Mouse (Mus musculus) frontal cortex, postnatal 25 days (tissue): Measurements from ENCODE around the gene Camta1.

ENCODE experiments used
- DNase-seq, 2 experiments: peaks; one replicate each; pipeline ENCODE4 v3.0.0; 2022; ENCODE audit warnings: low spot score in 2 of 2

Gene Camta1

DNA sequence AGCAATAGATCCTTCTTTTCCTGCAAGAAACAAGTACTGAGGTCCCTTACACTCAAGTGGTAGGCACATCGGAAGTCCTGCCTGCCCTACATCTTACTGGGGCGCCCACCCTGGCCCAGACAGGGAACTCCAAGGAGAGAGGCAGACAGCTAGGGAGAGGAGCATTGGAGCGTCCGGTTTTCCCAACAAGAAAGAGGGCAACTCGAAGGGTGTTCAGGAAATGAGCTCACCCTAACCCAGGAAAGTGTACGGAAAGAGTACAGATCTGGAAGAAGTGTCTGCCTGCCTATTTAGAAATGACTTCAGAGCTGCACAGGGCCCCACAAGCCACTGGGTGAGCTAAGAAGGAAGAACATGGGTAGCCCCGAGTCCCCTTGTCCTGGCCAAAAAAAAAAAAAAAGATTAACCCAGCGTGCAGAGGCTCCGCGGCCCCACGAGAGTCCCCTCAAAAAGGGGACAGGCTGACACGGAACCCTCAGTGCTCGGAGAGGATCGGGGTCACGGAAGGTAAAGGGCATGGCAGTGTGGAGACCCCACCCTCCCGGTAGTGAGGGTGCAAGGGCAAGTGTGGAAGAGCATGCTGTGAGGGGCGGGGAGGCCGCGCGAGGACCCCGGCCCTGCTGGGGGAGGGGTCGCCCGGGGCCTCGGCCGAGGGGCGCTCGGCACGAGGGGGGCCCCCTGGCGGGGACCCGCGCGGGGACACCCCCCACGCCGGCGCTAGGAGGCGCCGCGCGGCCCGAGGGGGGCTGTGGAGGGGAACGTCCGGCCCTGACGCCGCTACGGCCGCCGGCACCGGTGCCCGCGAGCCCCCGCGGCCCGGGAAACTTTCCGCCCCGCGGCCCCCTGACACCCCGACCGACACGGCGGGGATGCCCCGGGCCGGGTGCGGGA is 990 bp downstream of the Camta1 start:
- DNase-seq: peak in 1 of 2 experiments; percentile 12

DNA sequence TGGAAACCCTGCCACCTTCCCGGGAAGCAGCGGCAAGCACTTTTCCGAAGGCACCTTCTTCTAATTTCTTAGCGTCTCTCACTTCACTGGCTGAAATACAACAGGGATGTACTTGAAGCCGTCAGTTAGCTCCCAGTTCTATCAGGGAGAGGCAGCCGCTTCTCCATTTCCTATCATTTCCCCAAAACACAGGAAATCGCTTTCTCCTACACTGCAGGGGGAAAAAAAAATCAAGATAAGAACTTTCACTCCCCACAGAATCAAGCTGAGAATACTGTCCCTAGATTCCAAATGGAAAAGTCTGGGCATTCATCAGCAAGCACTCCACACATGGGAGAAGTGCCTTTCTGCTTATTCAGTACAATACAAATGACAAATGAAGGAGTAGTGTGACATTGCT is 2.4 kb downstream of the Camta1 start:
- no peak for DNase-seq

DNA sequence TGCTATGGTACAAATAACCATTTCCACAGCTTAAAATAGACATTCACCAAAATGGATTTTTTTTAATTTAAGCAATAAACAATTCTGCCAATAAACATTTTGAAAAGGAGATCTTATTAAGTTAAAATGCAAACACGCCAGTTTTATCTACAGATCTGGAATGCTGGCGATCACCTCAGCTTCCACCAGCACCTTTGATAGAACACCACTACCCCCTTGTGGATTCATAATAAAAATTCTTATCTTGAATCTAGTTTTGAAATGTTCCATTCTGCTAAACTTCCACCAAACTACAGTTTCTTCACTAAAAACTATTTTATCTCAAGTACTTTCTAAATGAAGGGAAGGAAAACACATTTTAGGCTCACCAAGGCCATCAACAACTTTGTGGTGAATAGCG is 7.7 kb downstream of the Camta1 start:
- DNase-seq: no peak

DNA sequence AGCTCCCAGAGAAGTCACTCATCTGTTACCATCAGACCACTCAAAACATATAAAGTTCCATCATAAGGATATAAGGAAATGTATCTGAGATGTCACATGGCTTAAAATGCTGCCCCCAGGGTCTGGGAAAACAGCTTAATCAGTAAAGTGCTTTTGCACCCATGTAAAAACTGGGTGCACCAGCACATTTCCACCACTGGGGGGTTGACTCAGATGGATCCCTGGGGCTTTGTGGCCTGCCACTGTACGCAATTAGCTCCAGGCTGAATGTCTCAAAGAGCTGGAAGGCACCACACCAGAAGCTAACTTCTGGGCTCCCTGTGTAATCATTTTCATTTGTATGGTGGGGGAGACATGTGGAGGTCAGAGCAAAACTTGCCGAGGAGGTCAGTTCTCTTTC is 10.5 kb downstream of the Camta1 start:
- DNase-seq: no peak

DNA sequence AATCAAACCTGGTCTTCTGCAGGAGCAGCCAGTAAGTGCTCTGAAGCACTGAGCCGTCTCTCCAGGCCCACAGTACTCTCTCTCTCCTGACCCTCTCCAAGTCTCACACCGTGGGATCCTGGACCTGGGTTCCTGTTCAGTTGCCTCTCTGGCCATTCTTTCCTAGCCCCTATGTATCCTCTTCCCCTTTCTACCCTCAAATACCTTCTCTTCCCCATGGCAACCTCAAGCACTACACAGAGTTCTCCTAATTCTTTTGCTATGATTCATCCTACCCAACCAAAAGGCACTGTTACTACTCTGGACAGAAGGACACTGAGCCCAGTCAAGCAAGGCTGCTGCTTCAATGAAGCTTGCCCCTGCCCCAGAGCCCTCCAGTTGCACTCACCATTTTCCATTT is 19.1 kb downstream of the Camta1 start:
- no peak for DNase-seq

DNA sequence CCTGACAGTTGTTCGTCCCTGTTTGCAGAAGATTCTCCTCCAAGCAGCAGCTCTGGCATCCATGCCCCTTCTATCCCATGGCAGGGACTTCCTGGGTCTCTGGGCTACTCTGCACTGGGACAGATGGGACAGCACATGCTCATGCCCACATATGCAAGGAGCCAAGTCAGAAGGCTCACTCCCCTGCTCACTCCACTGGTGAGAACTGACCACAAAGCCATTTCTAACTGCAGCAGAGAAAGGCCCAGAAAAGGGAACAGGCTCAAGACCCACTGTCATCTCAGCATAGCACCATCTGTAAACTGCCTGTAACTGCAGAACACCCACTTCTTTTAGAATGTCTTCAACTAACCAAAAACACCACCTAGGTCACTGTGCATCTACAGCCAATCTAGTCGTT is 23.2 kb downstream of the Camta1 start:
- DNase-seq: no peak

DNA sequence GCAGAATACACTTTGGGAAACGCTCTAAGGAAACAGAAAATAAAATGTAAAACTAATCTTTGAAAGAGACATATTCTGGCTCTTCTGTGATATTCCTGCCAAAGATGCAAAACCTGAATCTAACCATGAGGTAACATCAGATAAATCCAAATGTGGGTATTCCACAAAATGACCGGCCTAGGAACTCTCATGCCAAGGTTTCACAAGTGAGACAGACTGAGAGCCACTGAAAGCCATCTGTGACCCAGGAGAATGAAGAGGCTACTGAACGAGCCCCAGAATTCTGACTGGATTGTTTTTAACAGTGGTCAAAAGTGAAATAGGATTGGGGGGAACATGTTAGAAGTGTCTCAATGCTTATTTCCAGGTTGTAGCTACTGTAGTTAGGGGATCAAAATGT is 25.8 kb downstream of the Camta1 start:
- DNase-seq: no peak

DNA sequence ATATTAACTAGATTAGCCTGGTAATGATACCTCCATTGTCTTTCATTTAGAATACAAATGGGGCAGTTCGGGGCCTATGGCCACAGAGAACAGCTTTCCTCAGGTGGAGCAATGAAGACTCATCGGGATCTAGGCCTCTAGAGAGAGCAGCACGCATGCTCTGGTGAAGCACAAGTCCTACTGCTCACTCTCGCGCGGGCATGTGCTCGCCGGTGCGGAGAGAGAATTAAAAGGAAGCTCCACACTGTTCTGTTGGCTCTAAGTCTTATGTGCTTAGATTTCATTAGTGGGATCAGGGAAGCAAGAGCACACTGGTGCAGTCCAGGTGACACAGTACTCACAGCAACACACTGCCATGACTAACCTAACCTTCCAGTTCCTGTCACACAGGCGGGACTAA is 27.1 kb downstream of the Camta1 start:
- no peak for DNase-seq

DNA sequence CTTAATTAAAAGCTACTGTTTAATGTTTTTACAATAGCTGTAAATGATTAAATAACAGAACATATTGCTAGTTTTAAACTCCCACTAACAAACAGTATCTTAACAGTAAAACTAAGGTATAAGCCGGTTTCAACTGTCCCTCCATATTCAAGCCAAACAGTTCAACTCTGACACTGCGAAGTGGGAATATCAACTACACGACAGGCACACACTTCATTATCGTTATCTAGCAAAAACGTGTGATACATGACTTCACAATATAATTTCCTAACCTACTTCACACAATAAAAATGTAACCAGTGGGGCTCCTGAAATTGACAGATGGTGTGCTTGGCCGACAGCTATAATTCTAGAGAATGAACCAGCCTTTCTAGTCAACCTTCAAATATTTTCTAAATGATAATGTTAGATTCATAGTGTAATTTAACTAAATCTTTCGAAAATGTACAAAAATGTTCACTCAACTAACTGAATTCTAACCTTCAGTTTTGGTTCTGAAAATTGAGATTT is 27.7 kb downstream of the Camta1 start:
- DNase-seq: no peak

DNA sequence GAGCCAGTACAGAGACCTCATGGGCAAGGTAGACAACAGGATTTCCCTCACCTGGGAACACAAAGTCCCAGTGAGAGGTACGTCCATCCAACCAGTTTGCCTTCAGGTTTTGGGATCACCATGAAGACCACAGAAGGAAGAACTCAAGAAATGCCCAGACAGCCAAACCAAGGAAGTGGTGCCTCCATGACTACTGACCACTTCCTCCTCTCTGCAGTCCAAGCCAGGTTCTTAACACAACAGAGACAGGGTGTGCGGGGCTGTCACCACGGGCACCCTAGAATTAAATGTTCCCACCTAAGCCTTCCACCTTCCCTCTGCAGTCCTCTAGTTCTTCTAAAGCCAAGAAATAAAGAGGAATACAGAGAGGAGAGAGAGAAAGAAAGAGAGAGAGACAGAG is 33.8 kb downstream of the Camta1 start:
- no peak for DNase-seq

DNA sequence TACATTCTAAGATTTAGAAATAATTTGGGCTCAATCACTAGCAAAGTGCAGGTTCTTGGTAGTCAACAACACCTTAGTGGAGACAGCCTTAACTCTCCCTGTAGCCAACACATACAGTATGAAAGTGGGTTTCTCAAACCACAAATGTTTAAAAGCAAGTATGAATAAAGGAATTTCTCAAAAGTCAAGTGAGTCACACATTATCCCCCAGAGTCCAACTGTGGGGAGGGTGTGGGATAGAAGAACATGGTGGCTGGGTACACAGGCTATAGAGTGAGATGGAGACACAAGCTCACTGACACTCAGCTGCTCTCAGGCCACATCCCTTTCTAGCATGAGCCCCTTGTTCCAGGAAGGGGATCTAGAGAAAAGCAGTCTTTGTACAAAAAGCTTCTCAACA is 34.3 kb downstream of the Camta1 start:
- no peak for DNase-seq

DNA sequence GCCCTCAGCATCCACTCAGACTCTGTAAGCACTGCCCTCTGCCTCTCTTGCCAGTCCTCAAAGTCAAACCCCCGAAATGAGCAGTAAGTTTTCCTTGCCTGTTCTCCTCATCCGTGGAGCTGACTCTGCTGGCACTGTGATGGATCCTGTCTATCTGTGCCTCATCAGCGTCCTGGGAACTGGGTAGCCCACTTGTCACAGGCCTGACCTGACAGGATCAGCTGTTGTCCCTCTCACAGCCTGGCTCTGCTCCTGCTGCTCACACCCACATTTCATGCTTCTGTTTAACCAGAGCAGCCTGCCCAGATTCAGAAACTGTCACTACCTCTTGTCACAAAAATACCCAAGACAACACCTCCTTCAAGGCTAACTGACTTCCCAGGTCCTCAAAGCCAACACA is 37.7 kb downstream of the Camta1 start:
- no peak for DNase-seq

DNA sequence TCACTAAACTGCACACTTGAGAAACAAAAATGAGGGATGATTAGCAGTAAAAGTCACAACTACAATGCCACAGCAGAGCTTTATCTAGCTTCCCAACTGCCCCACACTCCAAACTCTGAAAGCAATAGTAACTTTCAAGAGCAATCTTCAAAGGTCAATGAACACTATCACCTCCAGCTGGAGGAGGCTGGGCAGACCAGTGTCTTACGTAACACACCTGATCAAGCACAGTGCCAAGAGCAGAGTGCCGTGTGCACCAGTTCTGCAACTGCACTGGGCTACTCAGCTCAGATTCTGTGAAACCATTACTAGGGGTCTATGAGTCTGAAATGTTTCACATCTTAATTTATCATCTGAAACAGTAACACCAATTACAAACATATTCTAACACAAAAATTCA is 38.7 kb downstream of the Camta1 start:
- DNase-seq: no peak

DNA sequence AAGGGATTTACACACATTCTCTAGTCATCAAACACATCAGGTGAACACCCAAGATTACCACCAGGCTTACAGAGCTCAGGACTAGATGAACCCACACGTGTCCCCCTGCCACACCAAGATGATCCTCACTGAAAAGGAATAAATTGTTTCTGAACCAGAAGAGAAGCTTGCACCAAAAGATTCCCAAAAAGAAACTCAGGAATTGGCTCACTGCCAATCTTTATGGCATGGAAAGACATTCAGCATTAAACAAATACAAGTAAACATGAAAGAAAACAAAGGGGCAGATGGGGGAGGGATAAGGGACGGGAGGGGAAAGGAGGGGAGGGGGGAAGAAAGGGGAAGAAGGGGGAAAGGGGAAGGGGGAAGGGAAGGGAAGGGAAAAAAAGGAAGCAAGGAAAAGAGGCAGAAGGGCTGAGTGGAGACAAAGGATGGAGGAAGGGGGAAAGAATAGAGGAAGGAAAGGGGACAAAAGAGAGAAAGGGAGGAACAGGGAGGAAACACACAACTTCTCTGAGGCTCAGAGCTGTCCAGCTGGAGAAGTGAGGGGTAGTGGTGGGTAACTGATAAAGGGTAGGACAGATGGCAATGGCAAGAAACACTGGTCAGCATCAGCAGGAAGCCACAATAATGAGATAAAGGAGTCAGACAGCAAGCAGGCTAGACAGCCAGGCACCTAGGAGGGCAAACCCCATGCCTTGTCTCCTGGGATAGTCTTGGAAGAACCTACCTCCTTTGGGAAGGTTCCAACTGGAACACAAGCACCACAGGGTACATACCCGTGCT is 43.5 kb downstream of the Camta1 start:
- DNase-seq: no peak

DNA sequence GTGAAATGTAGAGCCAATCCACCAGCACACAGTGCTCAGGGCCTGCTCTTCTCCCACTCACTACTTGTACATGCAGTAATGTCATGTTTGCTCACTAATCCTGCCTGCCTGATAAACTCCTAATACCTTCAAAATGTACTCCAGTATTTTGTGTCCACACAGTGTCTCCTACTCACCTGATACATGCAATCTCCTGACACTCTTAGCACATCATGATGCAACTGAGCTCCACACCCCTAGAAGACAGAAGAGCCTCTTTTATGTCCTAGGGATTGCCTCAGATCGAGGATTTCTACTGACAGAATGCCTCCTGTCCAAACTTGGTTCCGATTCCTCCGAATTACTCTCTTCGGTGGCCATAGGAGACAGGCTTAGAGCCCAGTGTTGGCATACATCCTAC is 48.0 kb downstream of the Camta1 start:
- DNase-seq: no peak

DNA sequence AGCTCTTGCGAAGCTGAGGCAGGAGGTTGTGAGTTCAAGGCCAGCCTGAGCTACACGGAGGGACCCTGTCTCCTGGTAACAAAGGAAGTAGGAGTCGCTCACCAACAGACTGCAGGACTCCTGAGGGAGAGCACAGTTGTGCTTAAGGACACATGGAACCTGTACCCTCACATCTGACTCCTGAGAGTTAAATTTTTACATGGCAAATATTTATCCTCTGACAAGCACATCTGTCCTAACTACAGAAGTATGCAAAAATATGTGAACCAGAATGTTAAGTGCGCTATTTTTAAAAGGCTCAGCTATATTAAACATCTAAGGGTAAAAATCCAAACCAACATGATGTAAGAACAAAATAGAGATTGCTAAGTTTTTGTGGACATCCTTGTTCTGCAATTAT is 56.0 kb downstream of the Camta1 start:
- no peak for DNase-seq

DNA sequence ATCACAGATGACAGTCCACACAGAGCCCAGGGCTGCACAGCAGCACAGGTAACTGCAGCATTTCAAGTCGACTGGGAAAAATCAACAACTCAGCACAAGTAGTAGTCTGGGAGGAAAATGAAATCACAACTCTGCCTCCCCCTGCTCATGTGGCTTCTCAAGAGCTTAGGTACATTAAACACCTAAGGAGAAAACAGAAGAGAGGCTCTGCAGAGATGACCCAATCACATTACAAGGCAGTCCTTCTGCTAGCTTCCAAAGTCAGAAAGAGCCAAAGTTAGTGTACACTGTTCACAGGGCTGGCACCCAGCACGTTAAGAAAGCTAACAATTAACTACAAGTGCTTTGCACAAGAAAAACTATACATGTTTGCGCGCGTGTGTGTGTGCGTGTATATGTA is 56.6 kb downstream of the Camta1 start:
- DNase-seq: no peak

DNA sequence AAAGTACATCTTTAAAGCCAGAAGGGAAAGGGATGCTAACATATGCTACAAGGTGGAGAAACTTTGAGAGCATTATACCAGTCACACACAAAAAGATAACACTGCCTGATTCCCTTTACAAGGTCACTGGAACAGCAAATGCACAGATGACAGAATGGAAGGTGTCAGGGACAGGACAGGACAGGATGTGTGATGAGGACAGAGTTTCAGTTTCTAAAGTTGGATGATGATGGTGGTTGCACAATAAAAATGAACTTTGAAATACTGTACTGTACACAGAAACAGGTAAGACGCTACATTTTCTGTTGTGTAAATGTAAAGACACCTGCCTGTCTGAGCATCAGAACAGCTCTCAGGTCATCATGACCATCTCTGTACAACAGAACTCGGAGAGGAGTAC is 57.5 kb downstream of the Camta1 start:
- DNase-seq: no peak

DNA sequence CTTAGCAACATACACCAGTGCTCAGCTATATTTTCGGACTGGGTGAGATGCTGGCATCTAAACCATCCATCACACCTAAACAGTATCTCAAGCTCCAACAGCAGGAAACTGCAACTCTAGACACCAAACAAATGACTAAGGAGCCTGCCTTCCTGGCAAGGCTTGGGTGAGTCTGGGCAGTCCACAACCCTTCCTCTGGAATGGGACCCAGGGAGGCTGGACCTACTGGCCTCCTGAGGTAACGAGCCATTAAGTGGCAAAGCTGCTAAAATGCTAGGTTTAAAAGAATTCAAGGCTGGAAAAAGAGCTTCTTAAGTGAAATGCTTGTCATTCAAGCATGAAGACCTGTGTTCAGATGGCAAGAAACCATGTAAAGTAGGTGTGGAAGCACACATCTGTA is 63.0 kb downstream of the Camta1 start:
- no peak for DNase-seq

DNA sequence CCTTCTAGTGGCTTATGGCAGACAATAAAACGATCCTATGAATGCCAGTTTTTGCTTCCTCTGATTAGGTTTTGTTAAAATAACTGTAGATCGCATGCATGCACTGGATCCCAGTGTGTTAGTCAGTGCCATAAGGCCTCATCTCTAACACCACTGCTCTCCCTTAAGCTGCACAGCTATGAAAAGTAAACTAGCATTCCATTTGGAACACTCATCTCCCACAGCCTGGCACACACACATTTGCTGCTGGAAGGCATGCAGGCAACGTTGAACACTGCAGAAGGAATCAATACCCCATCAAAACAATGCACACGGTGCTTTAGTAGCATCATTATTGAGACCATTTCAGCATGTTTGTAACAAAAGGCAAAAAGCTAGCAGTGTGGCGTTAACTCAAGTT is 68.0 kb downstream of the Camta1 start:
- no peak for DNase-seq

DNA sequence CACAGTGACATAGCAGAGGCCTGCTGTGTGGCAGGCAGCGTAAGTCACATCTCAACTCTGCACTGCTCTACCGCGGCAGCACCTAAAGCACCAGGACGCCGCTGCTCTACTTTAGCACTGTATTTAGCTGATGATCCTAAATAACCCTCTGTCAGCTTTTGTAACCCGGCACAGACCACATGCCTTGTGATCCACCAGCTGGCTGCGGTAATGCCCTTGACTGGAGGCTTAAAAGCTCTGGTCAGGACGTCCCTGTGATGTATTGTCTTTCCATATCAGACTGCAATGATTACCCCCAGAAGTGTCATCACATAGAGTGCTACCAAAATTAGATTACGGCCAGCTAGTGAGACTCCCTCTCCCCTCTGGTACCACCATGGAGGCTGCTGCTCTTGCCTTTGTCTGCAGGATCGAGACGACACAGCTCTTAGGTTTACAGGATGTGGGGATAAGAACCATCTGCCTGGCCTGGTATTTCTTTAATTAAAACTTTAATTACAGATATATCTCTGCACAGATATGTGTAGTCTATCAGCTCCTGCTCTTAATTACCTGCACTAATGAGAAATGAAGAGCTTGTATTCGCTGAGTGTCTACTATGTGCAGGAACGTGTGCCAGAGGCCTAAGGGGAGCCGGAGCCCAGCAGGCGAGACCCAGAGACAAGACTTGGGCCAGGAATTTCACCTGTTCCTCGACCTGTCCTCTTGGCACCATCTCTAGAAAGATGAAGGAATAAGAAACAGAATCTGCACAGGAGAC is 74.5 kb downstream of the Camta1 start:
- no peak for DNase-seq

DNA sequence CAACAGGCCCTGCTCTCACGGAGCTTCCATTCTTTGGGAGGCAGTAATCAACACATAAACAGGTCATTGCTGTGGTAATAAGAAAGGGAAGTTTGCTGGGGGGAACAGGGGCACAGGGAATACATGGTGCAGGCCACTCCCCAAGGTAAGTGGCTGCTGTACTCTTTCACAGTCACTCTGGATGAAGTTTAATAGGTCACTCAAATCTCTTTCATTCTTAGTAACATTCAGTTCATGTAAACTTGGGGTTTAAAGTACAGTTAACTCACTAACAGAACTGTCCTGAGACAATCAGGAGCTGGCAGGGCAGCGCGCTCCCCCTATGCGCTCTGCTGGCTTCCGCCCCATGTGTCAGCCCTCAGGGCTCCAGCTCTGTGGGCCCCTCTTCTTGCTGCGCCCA is 81.2 kb downstream of the Camta1 start:
- DNase-seq: no peak
